Mouse (Mus musculus): ENCODE data around the gene Terb1.

Gene Terb1

GRCm38 (mm10) chr8:104411468-104411867, 98.2 kb downstream of the Terb1 start:
- peak; percentile 63 for DNase-seq (ENCODE audit: low spot score)

GRCm38 (mm10) chr8:104410628-104411273, 99.0 kb downstream of the Terb1 start:
- no peak for DNase-seq (ENCODE audit: low spot score)

- no peak for DNase-seq (ENCODE audit: low spot score)
Observed at GRCm38 (mm10) chr8:104408328-104409110, 101.2 kb downstream of the Terb1 start.

- DNase-seq (ENCODE audit: low spot score) = no peak
Observed at GRCm38 (mm10) chr8:104406340-104407128, 103.2 kb downstream of the Terb1 start.

- DNase-seq (ENCODE audit: low spot score) = no peak
Observed at GRCm38 (mm10) chr8:104405430-104406187, 104.1 kb downstream of the Terb1 start.

GRCm38 (mm10) chr8:104403596-104403995, 106.1 kb downstream of the Terb1 start:
- no peak for DNase-seq (ENCODE audit: low spot score)

Measured in left cerebral cortex, adult 11 months (tissue).